Mouse (Mus musculus) B cell, adult 62 days (primary cell): Measurements from ENCODE around the gene C1qtnf12. TPM values are rescaled to one million over a fixed set of nuclear protein-coding genes. Genes with fewer than 3 reads are reported as not detected.

Experiments
- total RNA-seq: library from RNA; stranded (reverse); gene quantifications from 4 replicates; pipeline ENCODE4 v1.2.4, GENCODE M21; 2023

Gene C1qtnf12
- 1.3 to 4.5 TPM (median 2.2 TPM) in 4 replicates for total RNA-seq

DNA sequence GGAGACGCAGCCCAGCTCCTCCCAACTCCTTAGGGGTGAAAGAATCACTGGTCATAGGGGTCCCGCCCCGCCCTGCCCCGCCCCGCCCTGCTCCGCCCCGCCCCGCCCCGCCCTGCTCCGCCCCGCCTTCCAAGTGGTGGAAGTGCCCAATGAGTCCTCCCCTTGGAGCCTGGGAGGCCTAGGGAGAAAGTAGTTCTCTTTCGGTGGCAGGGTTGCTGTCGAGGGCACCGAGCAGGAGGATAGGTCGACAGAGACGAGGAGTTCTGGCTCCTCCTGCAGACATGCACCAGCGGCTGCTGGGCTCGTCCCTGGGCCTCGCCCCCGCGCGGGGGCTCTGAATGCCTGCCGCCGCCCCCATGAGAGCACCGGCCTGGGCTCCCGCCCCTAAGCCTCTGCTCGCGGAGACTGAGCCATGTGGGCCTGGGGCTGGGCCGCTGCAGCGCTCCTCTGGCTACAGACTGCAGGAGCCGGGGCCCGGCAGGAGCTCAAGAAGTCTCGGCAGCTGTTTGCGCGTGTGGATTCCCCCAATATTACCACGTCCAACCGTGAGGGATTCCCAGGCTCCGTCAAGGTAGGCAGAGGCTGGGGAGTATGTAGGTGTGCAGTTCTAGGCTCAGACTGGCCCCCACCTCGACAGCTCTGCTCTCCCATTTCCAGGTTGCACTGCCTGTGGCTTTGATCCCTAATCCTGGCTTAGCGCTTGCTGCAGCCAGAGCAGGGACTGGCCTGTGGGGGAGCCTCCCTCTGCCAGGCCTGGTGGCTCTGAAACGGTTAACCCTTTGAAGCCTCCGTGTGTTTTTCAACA lies at the start of gene C1qtnf12:
TSS of gene C1qtnf12 (plus strand) at position 152 of the 805 bp plus-strand sequence.

GRCm38 (mm10) chr4:155943534-155944249 lies 18.4 kb upstream of the C1qtnf12 start, which contains the start of gene Ube2j2:
Gene Ube2j2, plus strand, starts transcription at chr4:155943831.

GRCm38 (mm10) chr4:155992241-155992905 lies 30.3 kb downstream of the C1qtnf12 start, which contains the start of the genes B3galt6 and Sdf4:
Gene B3galt6, minus strand, starts transcription at chr4:155992649.
Gene Sdf4, plus strand, starts transcription at chr4:155992872.

GRCm38 (mm10) chr4:156013637-156014036 lies 51.5 kb downstream of the C1qtnf12 start, which contains the start of gene Tnfrsf4:
Gene Tnfrsf4, plus strand, starts transcription at chr4:156013843.

Other genes with a start within 250 kb of the C1qtnf12 start
- gene Tmem240, start 227.5 kb upstream of the C1qtnf12 start, total RNA-seq = 0.27 to 0.60 TPM (median 0.51 TPM) in 4 replicates
- gene Atad3a, start 201.2 kb upstream of the C1qtnf12 start, total RNA-seq = 43.7 to 60.2 TPM (median 50.2 TPM) in 4 replicates
- gene Vwa1, start 187.6 kb upstream of the C1qtnf12 start, total RNA-seq = 0.14 TPM in 1 of 4 replicates, not detected in the others
- not detected in 4 replicates for gene Tmem88b, start 176.4 kb upstream of the C1qtnf12 start, total RNA-seq
- not detected in 4 replicates for gene Ankrd65, start 171.9 kb upstream of the C1qtnf12 start, total RNA-seq
- 33.6 to 45.8 TPM (median 44.3 TPM) in 4 replicates for gene Mrpl20, start 159.4 kb upstream of the C1qtnf12 start, total RNA-seq
- gene Ccnl2, start 149.8 kb upstream of the C1qtnf12 start, total RNA-seq = 218 to 240 TPM (median 224 TPM) in 4 replicates
- 68.9 to 81.9 TPM (median 72.2 TPM) in 4 replicates for gene Aurkaip1, start 131.0 kb upstream of the C1qtnf12 start, total RNA-seq
- gene Mxra8, start 122.6 kb upstream of the C1qtnf12 start, total RNA-seq = 7.0 to 12.1 TPM (median 9.7 TPM) in 4 replicates
- 70.4 to 73.0 TPM (median 71.2 TPM) in 4 replicates for gene Dvl1, start 114.9 kb upstream of the C1qtnf12 start, total RNA-seq
- 0.47 to 1.2 TPM (median 1.0 TPM) in 4 replicates for gene Tas1r3, start 99.0 kb upstream of the C1qtnf12 start, total RNA-seq
- gene Cptp, start 92.9 kb upstream of the C1qtnf12 start, total RNA-seq = 8.7 to 10.9 TPM (median 9.2 TPM) in 4 replicates
- 40.8 to 62.5 TPM (median 53.3 TPM) in 4 replicates for gene Ints11, start 92.8 kb upstream of the C1qtnf12 start, total RNA-seq
- gene Pusl1, start 70.5 kb upstream of the C1qtnf12 start, total RNA-seq = 20.2 to 29.6 TPM (median 25.4 TPM) in 4 replicates
- gene Acap3, start 70.5 kb upstream of the C1qtnf12 start, total RNA-seq = 56.9 to 83.6 TPM (median 66.9 TPM) in 4 replicates
- gene Ube2j2, start 18.5 kb upstream of the C1qtnf12 start, total RNA-seq = 108 to 126 TPM (median 115 TPM) in 4 replicates
- gene B3galt6, start 30.3 kb downstream of the C1qtnf12 start, total RNA-seq = 2.3 to 2.6 TPM (median 2.6 TPM) in 4 replicates
- 113 to 137 TPM (median 123 TPM) in 4 replicates for gene Sdf4, start 30.6 kb downstream of the C1qtnf12 start, total RNA-seq
- gene Tnfrsf4, start 51.5 kb downstream of the C1qtnf12 start, total RNA-seq = 7.1 to 10.8 TPM (median 9.4 TPM) in 4 replicates
- 11.4 to 20.8 TPM (median 16.6 TPM) in 4 replicates for gene Tnfrsf18, start 63.8 kb downstream of the C1qtnf12 start, total RNA-seq
- gene Ttll10, start 97.1 kb downstream of the C1qtnf12 start, total RNA-seq = not detected in 4 replicates
- gene 9430015G10Rik, start 147.7 kb downstream of the C1qtnf12 start, total RNA-seq = 52.8 to 58.1 TPM (median 55.8 TPM) in 4 replicates
- 0.45 to 1.2 TPM (median 0.82 TPM) in 4 replicates for gene Rnf223, start 168.2 kb downstream of the C1qtnf12 start, total RNA-seq
- 2.0 to 4.2 TPM (median 3.2 TPM) in 4 replicates for gene Agrn, start 235.2 kb downstream of the C1qtnf12 start, total RNA-seq
- 4.2 to 9.6 TPM (median 6.1 TPM) in 4 replicates for gene Isg15, start 238.5 kb downstream of the C1qtnf12 start, total RNA-seq
- 10.1 to 11.5 TPM (median 10.2 TPM) in 4 replicates for gene AW011738, start 241.0 kb downstream of the C1qtnf12 start, total RNA-seq